Mouse (Mus musculus): Measurements from ENCODE around the gene Snrpd3.

Snrpd3 gene

GRCm38 (mm10) chr10:75568029-75568428 lies 50.7 kb downstream of the Snrpd3 start:
- no peak for DNase-seq (ENCODE audit: low spot score in 2 of 2)

GRCm38 (mm10) chr10:75568441-75568840 lies 51.1 kb downstream of the Snrpd3 start:
- no peak for DNase-seq (ENCODE audit: low spot score in 2 of 2)

- no peak for DNase-seq (ENCODE audit: low spot score in 2 of 2)
Observed at GRCm38 (mm10) chr10:75568851-75569250, 51.5 kb downstream of the Snrpd3 start.

- no peak for DNase-seq (ENCODE audit: low spot score in 2 of 2)
Observed at GRCm38 (mm10) chr10:75570981-75571657, 53.8 kb downstream of the Snrpd3 start.

GRCm38 (mm10) chr10:75571937-75572336 lies 54.6 kb downstream of the Snrpd3 start:
- no peak for DNase-seq (ENCODE audit: low spot score in 2 of 2)

- DNase-seq (ENCODE audit: low spot score in 2 of 2): no peak
Observed at GRCm38 (mm10) chr10:75573181-75573580, 55.8 kb downstream of the Snrpd3 start.

- no peak for DNase-seq (ENCODE audit: low spot score in 2 of 2)
Observed at GRCm38 (mm10) chr10:75573965-75574364, 56.6 kb downstream of the Snrpd3 start.

- DNase-seq (ENCODE audit: low spot score in 2 of 2): no peak
Observed at GRCm38 (mm10) chr10:75579129-75579528, 61.8 kb downstream of the Snrpd3 start.

GRCm38 (mm10) chr10:75585876-75586552 lies 68.7 kb downstream of the Snrpd3 start:
- peak; percentile 88 to 92 for DNase-seq (ENCODE audit: low spot score in 2 of 2)

- DNase-seq (ENCODE audit: low spot score in 2 of 2): no peak
Observed at GRCm38 (mm10) chr10:75586553-75586879, 69.2 kb downstream of the Snrpd3 start.

Measured in cerebellum, postnatal 4 days (tissue).